Mouse (Mus musculus) spleen, adult 2 months (tissue): Measurements from ENCODE around the gene Cd209e. TPM values are rescaled to one million over a fixed set of nuclear protein-coding genes. Genes with fewer than 3 reads are reported as not detected.
"Not testable (repeated sequence)": the region's sequence is repeated elsewhere in the genome, so short reads cannot be mapped to it uniquely, and the experiment has no call there.

Experiments used
- DNase-seq, 2 experiments: peaks; one replicate each; pipeline versions ENCODE4 v3.0.0 to v3.0.0-alpha.2; 2012 to 2021; ENCODE audit warnings: low spot score in 2 of 2, low read depth in 1 of 2
- H3K27ac ChIP-seq: fragments of 200-500 bp; 2 replicates; pipeline ENCODE4 v1.5.1; 2012; ENCODE audit warnings: low read length, inconsistent platforms; ENCODE audit not compliant: insufficient read depth
- H3K27me3 ChIP-seq: fragments of 200-500 bp; 2 replicates; pipeline ENCODE4 v1.6.1; 2012; ENCODE audit warnings: mild to moderate bottlenecking, moderate library complexity, low read length, inconsistent platforms; ENCODE audit not compliant: control insufficient read depth, insufficient read depth
- H3K36me3 ChIP-seq: fragments of 200-500 bp; 2 replicates; pipeline ENCODE4 v1.6.1; 2012; ENCODE audit warnings: mild to moderate bottlenecking, low read length, inconsistent platforms; ENCODE audit not compliant: control insufficient read depth, insufficient read depth
- H3K4me1 ChIP-seq: fragments of 200-500 bp; 2 replicates; pipeline ENCODE4 v1.6.1; 2011; ENCODE audit warnings: inconsistent platforms; ENCODE audit not compliant: control insufficient read depth, insufficient read depth, insufficient read length
- H3K4me3 ChIP-seq: fragments of 200-500 bp; 2 replicates; pipeline ENCODE4 v1.5.1; 2011; ENCODE audit warnings: mild to moderate bottlenecking, inconsistent platforms; ENCODE audit not compliant: insufficient read depth, insufficient read length; ENCODE audit errors: extremely low read depth
- CTCF ChIP-seq: fragments of 200-500 bp; IDR thresholded peaks from 2 replicates; pipeline ENCODE4 v1.5.1; 2011; ENCODE audit warnings: mild to moderate bottlenecking, inconsistent platforms; ENCODE audit not compliant: insufficient read depth, insufficient read length, insufficient replicate concordance; ENCODE audit errors: extremely low read depth
- POLR2A ChIP-seq: fragments of 200-500 bp; IDR thresholded peaks from 2 replicates; pipeline ENCODE4 v1.6.1; 2011; ENCODE audit warnings: low read depth, low read length, inconsistent platforms
- WGBS: fragments of 180-500 bp; shearing (Covaris S2); methylation state at CpG from one replicate; pipeline ENCODE4 v1.1.7; 2018; 5-methylcytosine and 5-hydroxymethylcytosine counted together
- polyA plus RNA-seq: library from polyadenylated mRNA; depleted of rRNA; stranded (reverse); fragments of >200 nt; gene quantifications from 2 replicates; pipeline ENCODE4 v1.2.3, GENCODE M21; 2012; rRNA removed

The Cd209e gene
- 0.07 and 0.11 TPM in 2 replicates for polyA plus RNA-seq

GRCm38 (mm10) chr8:3854209-3854608, at the start of gene Cd209e:
TSS of gene Cd209e (minus strand) at chr8:3854309.
- Histone ChIP-seq H3K27me3 (no peaks in the 10 kb centered on the region), H3K27ac (no peak within 1 kb of the TSS), H3K4me3 (no peak within 1 kb of the TSS), H3K4me1 (no peaks in the 10 kb centered on the region), H3K36me3 (no peaks in the 10 kb centered on the region)
- TF ChIP-seq CTCF = no peak
- no peak for TF ChIP-seq POLR2A
- 79% methylated on average over 2 of the region's 2 CpGs for WGBS
- DNase-seq = no peak

- WGBS = 60% methylated on average over 4 of the region's 4 CpGs
- Histone ChIP-seq H3K4me1 (no peaks in the 10 kb centered on the region), H3K4me3 (no peak within 1 kb of the TSS), H3K36me3 (no peaks in the 10 kb centered on the region), H3K27me3 (no peaks in the 10 kb centered on the region), H3K27ac (no peak within 1 kb of the TSS)
- no peak for TF ChIP-seq CTCF
- no peak for DNase-seq
Measured at GRCm38 (mm10) chr8:3878455-3878854, 24.3 kb upstream of the Cd209e start, which contains the start of gene Cd209d. TSS of gene Cd209d (minus strand) at chr8:3878555.

DNA sequence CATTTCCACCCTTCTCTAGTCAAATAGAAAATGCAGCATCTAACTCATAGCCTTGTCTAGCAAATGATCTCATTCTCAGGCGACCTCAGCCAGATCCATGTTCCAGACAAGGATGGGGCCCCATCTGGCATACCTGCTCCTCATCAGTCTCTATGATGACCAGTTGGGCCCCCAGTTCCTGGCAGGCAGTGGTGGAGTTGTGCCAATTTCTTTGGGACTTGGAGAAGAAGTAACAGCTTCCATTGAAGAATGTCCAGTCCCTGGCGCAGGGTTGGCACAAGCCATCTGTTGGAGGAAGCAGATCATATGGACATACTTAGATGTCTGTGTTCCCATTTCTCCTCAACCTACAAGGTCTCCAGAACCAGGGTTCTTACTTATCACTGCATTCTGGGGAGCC, 22.0 kb upstream of the Cd209e start:
- no peak overlapping the region for H3K4me3 ChIP-seq
- DNase-seq = no peak

GRCm38 (mm10) chr8:3862736-3863135, 8.6 kb upstream of the Cd209e start:
- not testable (repeated sequence) for H3K4me3 ChIP-seq

More for the DNA sequence above, 22.0 kb upstream of the Cd209e start:
- WGBS = 89% methylated on average over 2 of the region's 2 CpGs
- H3K27me3 ChIP-seq = no peaks in the 10 kb centered on the region
- H3K36me3 ChIP-seq = no peaks in the 10 kb centered on the region
- no peak overlapping the region for H3K27ac ChIP-seq
- TF ChIP-seq POLR2A = no peak
- TF ChIP-seq CTCF = no peak
- no peaks in the 10 kb centered on the region for H3K4me1 ChIP-seq

GRCm38 (mm10) chr8:3803091-3803490, 51.0 kb downstream of the Cd209e start:
- TF ChIP-seq CTCF = no peak
- TF ChIP-seq POLR2A = no peak
- H3K4me3 ChIP-seq = no peak overlapping the region
- H3K27me3 ChIP-seq = no peaks in the 10 kb centered on the region
- H3K27ac ChIP-seq = no peak overlapping the region
- H3K4me1 ChIP-seq = no peaks in the 10 kb centered on the region
- DNase-seq = peak in 1 of 2 experiments; percentile 22
- WGBS = 84% methylated on average over 14 of the region's 14 CpGs
- no peaks in the 10 kb centered on the region for H3K36me3 ChIP-seq

More at GRCm38 (mm10) chr8:3862736-3863135, 8.6 kb upstream of the Cd209e start:
- not testable (repeated sequence) for H3K27ac ChIP-seq, DNase-seq, H3K36me3 ChIP-seq, H3K27me3 ChIP-seq, H3K4me1 ChIP-seq

Other genes with a start within 250 kb of the Cd209e start
- gene Xab2, start 233.0 kb downstream of the Cd209e start, polyA plus RNA-seq = 61.9 and 71.5 TPM in 2 replicates
- gene Pet100, start 232.8 kb downstream of the Cd209e start, polyA plus RNA-seq = 1.6 and 3.3 TPM in 2 replicates
- gene Pcp2, start 228.8 kb downstream of the Cd209e start, polyA plus RNA-seq = not detected in 2 replicates
- 129 and 145 TPM in 2 replicates for gene Stxbp2, start 223.4 kb downstream of the Cd209e start, polyA plus RNA-seq
- gene Retn, start 198.5 kb downstream of the Cd209e start, polyA plus RNA-seq = 0.56 and 1.3 TPM in 2 replicates
- gene Mcemp1, start 188.6 kb downstream of the Cd209e start, polyA plus RNA-seq = 4.1 and 5.3 TPM in 2 replicates
- gene Fcor, start 181.9 kb downstream of the Cd209e start, polyA plus RNA-seq = 0.77 and 0.86 TPM in 2 replicates
- gene Trappc5, start 178.0 kb downstream of the Cd209e start, polyA plus RNA-seq = 21.6 and 29.9 TPM in 2 replicates
- 50.9 and 51.7 TPM in 2 replicates for gene Fcer2a, start 160.1 kb downstream of the Cd209e start, polyA plus RNA-seq
- 0.69 and 1.1 TPM in 2 replicates for gene Clec4g, start 133.7 kb downstream of the Cd209e start, polyA plus RNA-seq
- gene Cd209a, start 105.3 kb downstream of the Cd209e start, polyA plus RNA-seq = 0.77 and 0.93 TPM in 2 replicates
- gene Cd209d, start 24.2 kb upstream of the Cd209e start, polyA plus RNA-seq = 3.6 and 3.7 TPM in 2 replicates
- 2.6 and 7.8 TPM in 2 replicates for gene Cd209b, start 72.5 kb upstream of the Cd209e start, polyA plus RNA-seq
- 0.40 and 0.53 TPM in 2 replicates for gene Cd209c, start 100.4 kb upstream of the Cd209e start, polyA plus RNA-seq